Mouse (Mus musculus): ENCODE results near the gene Lrmda.
"Not testable (repeated sequence)": the region's sequence is repeated elsewhere in the genome, so short reads cannot be mapped to it uniquely, and the experiment has no call there.

Lrmda gene

GRCm38 (mm10) chr14:22546676-22546984, 527.1 kb downstream of the Lrmda start:
- no peak for DNase-seq

GRCm38 (mm10) chr14:22548286-22548685, 528.8 kb downstream of the Lrmda start:
- no peak for DNase-seq

DNA sequence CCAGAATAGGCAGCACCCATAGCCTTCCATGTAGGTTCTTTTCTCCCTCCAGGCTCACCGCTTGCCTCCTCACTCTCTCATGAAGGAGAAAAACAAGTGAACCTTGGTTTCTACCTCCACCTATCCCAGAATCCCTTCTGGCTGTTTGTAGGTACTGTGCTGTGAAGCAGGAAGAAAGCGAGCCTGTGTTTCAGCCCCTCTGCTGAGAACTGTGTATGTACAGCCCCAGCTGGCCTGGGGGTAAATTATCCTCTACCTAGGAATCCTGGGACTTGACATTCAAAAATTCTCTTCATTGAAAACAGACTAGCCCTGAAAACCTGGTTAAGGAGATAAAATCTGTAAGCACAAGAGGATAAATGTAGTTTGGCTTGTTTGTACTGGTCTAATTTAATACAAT, 529.7 kb downstream of the Lrmda start:
- DNase-seq: no peak

DNA sequence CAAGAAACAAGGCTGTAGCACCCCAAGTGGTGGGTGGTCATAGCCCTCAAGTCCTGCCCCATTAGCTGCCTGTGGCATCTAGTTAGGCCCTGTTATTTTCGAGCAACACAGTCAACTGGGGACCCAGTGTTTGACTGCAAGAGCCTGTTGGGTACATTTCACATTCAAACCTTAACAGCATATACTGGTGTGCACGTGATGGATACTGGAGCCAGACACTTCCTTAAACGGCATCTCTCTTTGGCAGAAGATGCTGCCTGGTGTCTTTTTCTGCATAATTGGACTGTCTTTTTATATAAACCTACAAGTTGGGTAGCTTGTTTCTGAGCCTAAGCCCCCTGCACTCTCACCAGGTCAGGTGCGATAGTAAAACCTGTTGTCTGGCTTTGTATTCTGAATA, 532.8 kb downstream of the Lrmda start:
- DNase-seq: no peak

GRCm38 (mm10) chr14:22552841-22553240, 533.3 kb downstream of the Lrmda start:
- no peak for DNase-seq

- no peak for DNase-seq
Observed at GRCm38 (mm10) chr14:22553717-22554116, 534.2 kb downstream of the Lrmda start.

DNA sequence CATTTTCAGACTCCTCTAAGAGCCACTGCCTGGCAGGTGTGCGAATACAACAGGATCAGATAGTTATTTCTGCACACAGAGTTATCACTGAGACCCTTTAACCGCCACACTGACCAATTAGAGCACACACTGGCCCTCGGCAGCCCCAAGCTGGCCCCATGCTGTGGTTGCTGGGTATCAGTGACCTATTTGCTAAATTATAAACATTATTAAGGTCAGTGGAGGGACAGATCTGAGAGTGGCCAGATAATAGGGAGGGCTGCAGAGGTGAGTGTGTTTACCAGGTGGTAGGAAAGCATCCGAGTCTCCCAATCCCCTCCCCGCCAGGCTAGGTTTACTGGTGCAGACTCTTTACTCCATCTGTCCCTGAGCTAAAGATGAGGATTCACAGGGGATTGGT, 553.0 kb downstream of the Lrmda start:
- no peak for DNase-seq

DNA sequence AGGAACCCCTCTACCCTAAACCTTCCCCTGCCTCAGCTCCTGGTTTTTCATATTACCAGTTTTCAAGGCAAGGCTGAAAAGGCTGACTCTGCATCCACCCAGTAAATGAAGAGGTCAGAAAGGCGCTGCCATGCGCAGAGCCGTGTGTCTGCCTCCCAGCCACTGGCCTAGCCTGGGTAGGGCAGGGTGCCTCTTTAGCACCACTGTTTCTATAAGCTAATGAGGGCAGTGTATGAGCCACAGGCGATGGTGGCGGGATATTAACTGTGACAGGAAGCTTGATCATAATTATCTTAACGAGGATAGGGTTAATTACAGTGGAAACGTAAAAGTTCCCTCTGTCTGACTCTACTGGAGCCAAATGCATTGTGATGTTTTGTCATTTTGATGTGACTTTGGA, 554.1 kb downstream of the Lrmda start:
- no peak for DNase-seq

- DNase-seq: no peak
Observed at GRCm38 (mm10) chr14:22574006-22574405, 554.5 kb downstream of the Lrmda start.

GRCm38 (mm10) chr14:22576441-22576840, 556.9 kb downstream of the Lrmda start:
- DNase-seq: no peak

DNA sequence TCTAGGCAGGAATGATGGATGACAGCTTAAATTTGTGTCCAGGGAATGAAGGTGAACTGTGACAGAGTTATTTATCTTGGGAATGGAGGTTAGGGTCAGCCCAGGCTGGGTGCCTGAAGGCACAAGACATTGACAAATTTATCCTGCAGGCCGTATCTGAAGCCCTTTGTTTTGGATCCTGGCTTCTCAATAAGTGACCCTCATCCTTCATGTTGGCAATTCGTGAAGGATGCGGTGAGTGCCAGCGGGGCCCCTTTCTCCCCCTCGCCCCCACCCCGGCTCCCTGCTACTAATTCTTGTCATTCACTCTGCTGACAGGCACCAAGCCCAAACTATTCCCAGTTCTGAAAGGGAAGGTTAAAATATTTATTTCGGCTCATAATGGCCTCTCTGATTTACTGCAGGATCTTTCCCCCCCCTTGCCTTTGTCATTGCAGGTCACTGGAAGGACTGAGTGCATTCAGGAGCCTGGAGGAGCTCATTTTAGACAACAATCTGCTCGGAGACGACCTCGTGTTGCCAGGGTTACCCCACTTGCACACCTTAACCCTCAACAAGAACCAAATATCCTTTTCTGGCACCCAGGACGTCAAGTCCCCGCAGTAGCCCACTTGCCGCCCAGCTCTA, 558.0 kb downstream of the Lrmda start:
- DNase-seq: no peak

GRCm38 (mm10) chr14:22578224-22578623, 558.7 kb downstream of the Lrmda start:
- peak; percentile 65 to 72 for DNase-seq

GRCm38 (mm10) chr14:22578986-22579385, 559.5 kb downstream of the Lrmda start:
- no peak for DNase-seq

DNA sequence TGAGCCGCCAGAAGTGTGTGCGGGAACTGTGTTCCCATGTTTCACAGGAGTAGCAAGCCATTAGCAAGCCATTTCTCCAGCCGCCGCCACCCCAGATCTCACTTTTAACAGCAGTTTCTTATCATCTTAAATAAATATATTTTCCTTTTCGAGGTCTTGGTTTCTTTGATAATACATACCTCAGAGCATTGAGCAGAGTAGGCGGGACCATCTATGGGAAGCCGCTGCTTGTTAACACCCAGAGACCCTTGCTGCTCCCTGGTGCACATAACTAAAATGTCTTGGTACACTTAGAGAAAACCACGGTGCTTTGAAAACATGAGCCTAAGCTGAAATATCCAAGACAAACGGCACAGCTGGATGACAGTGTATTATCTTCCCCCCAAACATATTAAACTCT, 562.6 kb downstream of the Lrmda start:
- no peak for DNase-seq

GRCm38 (mm10) chr14:22586281-22586680, 566.8 kb downstream of the Lrmda start:
- no peak for DNase-seq

DNA sequence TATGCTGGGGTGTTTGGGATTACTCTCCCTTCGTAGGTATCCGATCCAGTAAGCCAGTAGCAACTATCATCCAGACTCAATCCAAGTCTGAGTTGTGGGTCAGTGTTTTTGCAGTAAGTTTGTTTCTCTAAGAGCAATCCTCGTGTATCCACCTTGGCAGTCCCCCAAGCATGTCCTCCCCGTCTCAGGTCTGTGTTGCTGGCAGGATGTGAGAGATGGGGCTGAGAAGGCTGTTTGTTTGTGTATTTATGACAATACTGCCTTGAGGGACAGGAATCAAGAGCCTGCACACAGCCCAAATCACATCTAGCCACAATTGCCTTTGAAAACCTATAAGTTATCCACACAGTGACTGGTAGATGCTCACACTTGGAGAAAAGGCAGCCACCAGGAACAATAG, 567.3 kb downstream of the Lrmda start:
- DNase-seq: no peak

DNA sequence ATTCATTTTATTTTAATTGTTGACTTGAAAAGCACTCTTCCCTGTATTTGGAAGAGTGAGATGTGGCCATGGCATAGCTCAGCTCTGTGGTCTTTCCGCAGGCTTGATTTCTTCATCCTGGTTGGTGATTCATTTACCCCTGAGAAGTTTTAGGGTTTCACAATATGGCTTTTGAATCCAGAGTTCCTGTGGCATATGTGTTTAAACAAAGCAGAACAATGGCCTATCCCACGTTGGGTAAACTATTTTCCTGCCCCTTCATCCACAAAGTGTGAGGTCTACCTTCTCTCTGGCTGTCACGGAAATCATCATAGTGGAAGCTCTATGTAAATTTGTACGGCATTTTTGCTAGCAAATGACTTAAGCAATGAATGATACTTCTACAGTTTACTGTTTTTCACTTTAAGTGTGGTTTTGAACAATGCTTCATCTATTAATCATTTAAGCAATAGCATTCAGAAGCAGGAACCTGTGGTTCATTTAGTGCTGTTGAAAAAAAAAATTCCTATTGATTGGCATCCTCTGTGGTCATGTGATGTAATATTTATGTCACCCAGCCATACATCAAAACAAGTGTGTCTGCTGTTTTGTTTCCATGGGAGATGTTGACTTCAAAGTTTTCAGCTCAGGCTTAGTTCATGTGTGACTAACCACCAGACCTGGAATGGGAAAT, 567.9 kb downstream of the Lrmda start:
- no peak for DNase-seq

DNA sequence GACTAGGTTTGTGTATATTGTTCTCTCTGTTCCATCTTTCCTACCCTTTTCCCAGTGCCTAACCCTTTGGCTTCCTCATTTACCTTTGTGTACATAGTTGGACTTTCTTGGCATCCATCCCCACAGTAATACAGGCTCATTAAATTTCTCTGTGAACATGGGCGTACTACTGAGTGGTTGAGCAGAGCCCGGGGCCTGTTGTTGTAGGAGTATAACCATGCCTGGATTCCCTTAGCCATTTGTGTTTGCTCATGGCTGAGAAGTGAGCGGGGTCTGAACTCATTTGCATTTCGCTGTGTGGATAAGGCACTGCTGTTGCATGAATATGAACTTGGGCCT, 568.4 kb downstream of the Lrmda start:
- no peak for DNase-seq

GRCm38 (mm10) chr14:22588394-22588793, 568.9 kb downstream of the Lrmda start:
- DNase-seq: not testable (repeated sequence)

GRCm38 (mm10) chr14:22589503-22590215, 570.1 kb downstream of the Lrmda start:
- DNase-seq: no peak

DNA sequence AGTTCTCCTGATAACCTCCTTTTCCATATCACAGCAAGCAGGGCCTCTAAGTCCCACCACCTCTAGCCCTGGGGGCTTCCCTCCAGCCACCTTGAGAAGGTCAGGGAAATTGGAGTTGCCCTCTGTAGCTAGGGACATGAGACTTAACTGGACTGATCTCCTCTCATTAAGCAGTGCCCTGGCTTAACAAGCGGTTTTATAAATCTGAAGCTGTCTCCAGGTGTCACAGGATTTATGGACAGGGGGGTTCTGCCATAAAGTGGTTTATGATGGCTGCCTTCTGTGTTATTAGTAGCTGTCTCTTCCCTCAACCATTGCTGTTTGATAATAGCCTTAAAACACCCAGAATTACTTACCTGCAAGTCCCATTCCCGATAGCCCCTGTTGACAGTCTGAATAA, 571.7 kb downstream of the Lrmda start:
- DNase-seq: no peak

- no peak for DNase-seq
Observed at GRCm38 (mm10) chr14:22597508-22597907, 578.0 kb downstream of the Lrmda start.

GRCm38 (mm10) chr14:22598638-22599037, 579.1 kb downstream of the Lrmda start:
- DNase-seq: no peak

DNA sequence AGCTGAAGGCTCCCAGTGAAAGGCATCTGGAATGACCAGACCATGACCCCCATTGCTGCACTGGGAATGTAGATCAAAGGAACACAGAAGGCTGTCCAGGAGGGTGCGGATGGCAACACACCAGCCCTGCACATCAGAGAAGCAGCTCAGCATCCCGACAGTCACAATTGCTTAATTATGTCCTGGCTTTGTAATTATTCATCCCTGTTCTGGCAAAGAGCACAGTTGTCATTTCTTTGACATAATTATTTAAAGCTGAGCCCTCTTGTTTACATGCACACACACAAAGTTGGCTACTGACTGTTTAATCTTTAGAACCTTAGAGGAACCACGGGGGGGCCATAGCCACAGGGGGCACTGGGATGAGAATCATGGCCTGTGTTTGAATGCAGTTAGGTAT, 580.7 kb downstream of the Lrmda start:
- no peak for DNase-seq

GRCm38 (mm10) chr14:22602308-22602707, 582.8 kb downstream of the Lrmda start:
- DNase-seq: no peak

Data from B cell, adult 2 months (primary cell).